Mouse (Mus musculus) left cerebral cortex, postnatal 10 days (tissue): ENCODE data around the gene Vmn2r90. TPM values are rescaled to one million over a fixed set of nuclear protein-coding genes. Genes with fewer than 3 reads are reported as not detected.
"Not testable (repeated sequence)": the region's sequence is repeated elsewhere in the genome, so short reads cannot be mapped to it uniquely, and the experiment has no call there.

Source experiments
- DNase-seq, 2 experiments: peaks; one replicate each; pipeline ENCODE4 v3.0.0; 2021 to 2022; ENCODE audit warnings: low spot score in 2 of 2, mixed read lengths in 1 of 2; ENCODE audit errors: extremely low spot score in 1 of 2
- intact Hi-C: fragments of 180-260 bp; cut with DNase I; formaldehyde crosslinking; loops from one replicate; pipeline ENCODE4 v1.15.1; 2025
- total RNA-seq, 2 experiments: library from RNA; stranded (reverse); gene quantifications; 2 replicates each; pipeline ENCODE4 v1.2.3; 2021

Vmn2r90 gene
- total RNA-seq: not detected

GRCm38 (mm10) chr17:17703447-17703846 is at the start of gene Vmn2r90:
TSS of gene Vmn2r90 (plus strand) at chr17:17703747.
- DNase-seq: no peak

DNA sequence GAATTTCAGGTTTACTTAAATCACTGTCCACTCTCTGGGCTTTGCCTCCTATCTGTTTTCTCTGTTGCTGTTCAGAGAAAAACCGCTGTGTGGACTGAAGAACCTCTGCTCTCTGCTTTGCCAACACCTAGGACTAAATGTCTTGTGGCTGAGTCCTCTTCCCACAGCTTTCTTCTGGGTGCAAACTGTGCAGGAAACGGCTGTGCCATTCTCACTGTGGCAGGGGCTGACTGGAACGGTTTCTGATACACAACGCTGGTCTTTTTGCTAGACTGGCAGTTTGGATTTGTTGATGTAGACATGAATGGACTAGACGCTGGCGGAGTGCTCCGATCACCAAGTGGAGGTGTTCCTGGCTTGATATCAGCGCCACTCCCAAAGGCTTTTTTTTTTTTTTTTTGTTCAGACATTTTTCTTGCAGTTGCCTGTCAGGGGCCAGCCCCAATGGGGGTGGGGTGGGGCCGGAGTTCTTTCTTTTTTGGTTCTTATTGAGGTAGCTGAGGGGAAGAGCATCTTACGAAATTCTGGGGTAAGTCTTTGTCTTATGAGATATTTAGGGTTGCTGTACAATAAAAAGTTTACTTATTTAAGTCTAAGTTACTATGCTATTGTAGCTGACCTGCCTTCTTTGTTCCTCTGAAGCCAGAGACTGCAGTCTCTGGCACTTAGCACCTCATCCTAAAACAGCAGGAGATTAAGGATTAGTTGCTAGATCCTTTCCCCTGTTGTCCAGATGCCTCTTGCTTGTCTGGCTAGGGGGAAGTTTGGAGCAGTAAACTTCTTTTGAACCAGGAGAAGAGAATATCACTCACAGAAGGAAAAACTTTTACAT is 48.3 kb upstream of the Vmn2r90 start:
- no peak for DNase-seq
- intact Hi-C loops: loop anchor here (10.0 kb wide), 1 partner anchor 240 kb away; no protein-coding TSS in a partner anchor

More at GRCm38 (mm10) chr17:17703447-17703846, at the start of gene Vmn2r90:
- intact Hi-C loops: no loop called here

- intact Hi-C loops: loop anchor here (10.0 kb wide), 1 partner anchor 239 kb away; no protein-coding TSS in a partner anchor
- DNase-seq: no peak
These were observed 47.7 kb upstream of the Vmn2r90 start for GRCm38 (mm10) chr17:17655829-17656176.

GRCm38 (mm10) chr17:17678781-17679180 is 24.8 kb upstream of the Vmn2r90 start:
- DNase-seq: no peak
- intact Hi-C loops: no loop called here

DNA sequence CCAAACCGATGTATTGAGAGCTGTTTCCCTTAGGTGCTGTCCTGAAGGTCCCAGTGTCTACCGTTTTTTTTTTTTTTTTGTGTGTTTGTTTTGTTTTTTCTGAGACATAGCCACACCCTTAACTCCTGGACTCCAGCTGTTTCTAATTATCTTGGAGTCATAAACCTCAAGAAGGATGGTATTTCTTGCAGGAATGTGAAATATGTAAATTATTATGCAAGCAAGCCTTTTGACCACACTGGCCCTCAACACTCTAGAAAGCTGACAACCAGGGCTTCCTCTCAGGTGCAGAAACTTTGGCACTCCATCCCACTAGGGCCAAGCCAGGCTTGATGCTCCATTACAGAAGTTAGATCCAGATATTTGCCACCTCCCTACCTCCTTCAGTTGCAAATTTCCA is 12.9 kb upstream of the Vmn2r90 start:
- DNase-seq: no peak
- intact Hi-C loops: no loop called here

DNA sequence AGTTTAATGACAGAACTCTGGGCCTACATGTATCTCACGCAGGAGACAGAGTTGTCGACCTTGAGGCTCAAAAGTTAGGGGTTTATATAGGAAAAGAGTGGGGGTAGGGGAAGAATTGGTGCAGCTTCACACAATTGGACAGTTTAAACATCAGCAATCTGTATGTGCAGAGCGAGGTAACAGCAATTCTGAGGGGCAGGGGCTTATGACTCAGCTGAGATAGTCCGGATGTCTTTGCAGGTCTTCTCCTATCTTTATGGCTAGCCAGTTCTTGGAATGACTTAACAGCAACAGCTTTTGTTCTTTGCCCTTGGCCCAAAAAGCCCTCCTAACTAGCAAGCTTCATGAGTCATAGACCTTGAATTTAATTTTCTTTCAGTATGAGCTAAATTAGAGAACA is 28.8 kb downstream of the Vmn2r90 start:
- DNase-seq, intact Hi-C loops: not testable (repeated sequence)

- intact Hi-C loops: no loop called here
- no peak for DNase-seq
These were observed 35.1 kb downstream of the Vmn2r90 start for GRCm38 (mm10) chr17:17738635-17739034.

- DNase-seq, intact Hi-C loops: not testable (repeated sequence)
These were observed 35.8 kb downstream of the Vmn2r90 start for GRCm38 (mm10) chr17:17739300-17739699.

- intact Hi-C loops: not testable (repeated sequence)
These were observed 36.4 kb downstream of the Vmn2r90 start for GRCm38 (mm10) chr17:17739936-17740335.

DNA sequence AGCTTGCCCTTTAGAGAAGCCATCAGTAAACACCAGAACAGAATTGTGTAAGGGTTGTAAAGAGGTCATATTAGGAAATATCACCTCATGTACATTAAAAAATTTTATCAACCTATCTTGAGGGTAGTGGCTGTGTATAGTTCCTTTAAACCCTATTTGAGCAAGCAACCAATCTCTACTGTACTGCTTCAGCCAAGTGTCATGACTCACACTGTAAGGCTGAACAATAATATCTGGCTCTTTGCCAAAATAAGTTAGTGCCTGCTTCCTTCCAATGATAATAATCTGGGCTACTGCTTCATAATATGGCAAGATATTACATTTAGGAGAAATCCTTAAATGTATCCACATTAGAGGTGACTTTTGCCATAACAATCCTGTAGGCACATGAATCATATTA is 38.0 kb downstream of the Vmn2r90 start:
- DNase-seq, intact Hi-C loops: not testable (repeated sequence)

More at GRCm38 (mm10) chr17:17739936-17740335, 36.4 kb downstream of the Vmn2r90 start:
- not testable (repeated sequence) for DNase-seq

GRCm38 (mm10) chr17:17749371-17749770 is 45.8 kb downstream of the Vmn2r90 start:
- DNase-seq: peak; percentile 35 to 50
- intact Hi-C loops: not testable (repeated sequence)

DNA sequence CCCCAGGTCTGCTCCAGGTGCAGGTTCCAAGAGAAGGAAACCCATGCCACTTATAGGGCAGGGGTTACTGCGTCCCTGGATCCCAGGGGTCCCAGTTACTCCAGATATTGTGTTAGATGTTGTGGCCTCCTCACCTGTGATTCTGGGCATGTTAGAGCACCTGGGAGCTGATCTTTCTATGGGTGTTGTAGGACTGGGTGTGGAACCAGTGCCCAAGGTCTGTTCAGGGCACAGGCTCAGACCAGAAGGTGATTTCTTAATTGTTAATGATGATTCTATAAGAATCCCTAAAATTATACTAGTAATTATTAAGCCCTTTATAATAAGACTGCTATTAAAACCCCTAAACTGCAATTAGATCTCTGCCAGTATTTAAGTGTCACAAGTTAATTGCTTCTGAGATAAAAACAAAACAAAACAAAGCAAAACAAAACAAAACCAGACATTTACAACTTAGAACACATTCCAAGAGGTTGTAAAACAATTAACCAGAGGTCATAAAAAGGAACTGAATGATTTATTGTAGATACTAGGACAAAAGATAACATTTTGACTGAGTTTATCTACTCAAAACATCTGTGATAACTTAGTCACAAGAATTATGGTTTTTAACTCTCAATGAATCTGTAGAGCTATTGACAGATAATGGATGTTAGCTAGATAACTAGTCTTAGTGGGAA is 59.2 kb downstream of the Vmn2r90 start:
- intact Hi-C loops: no loop called here
- DNase-seq: no peak

GRCm38 (mm10) chr17:17764206-17764605 is 60.7 kb downstream of the Vmn2r90 start:
- intact Hi-C loops: no loop called here
- DNase-seq: no peak

DNA sequence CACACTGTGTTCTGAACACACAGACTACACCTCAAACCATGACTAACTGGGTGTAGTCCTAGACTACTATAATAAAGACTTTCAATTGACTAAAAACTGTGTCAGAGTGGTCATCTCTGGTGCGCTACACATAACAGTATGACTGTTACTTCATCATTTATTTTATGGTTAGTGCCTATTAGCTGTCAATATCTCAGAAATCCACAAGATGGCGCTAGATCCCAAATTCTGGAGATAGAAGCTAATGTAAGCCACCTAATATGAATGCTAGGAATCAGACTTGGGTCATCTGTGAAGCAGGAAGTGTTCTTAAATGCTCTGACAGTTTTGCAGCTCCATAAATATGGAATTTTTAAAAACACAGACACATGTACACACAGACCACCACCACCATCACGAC is 62.9 kb downstream of the Vmn2r90 start:
- intact Hi-C loops: loop anchor here (2.0 kb wide), 1 partner anchor 130 kb away; no protein-coding TSS in a partner anchor
- DNase-seq: peak in 1 of 2 experiments; percentile 7

Other genes with a start within 250 kb of the Vmn2r90 start
- 10 to 100 TPM; 62.3 to 63.4 TPM for gene Lnpep, start 78.7 kb upstream of the Vmn2r90 start, total RNA-seq
- gene Spaca6, start 123.4 kb downstream of the Vmn2r90 start, total RNA-seq: 10 to 100 TPM; 80.5 to 82.2 TPM
- gene Has1, start 151.5 kb downstream of the Vmn2r90 start, total RNA-seq: under 1 TPM; 0.20 to 0.64 TPM
- not detected for gene Fpr1, start 180.2 kb downstream of the Vmn2r90 start, total RNA-seq
- not detected for gene Fpr2, start 184.1 kb downstream of the Vmn2r90 start, total RNA-seq
- gene Fpr3, start 184.1 kb downstream of the Vmn2r90 start, total RNA-seq: not detected